8 mouse cellular contexts compared by ENCODE assay signal in the genomic region with DNA sequence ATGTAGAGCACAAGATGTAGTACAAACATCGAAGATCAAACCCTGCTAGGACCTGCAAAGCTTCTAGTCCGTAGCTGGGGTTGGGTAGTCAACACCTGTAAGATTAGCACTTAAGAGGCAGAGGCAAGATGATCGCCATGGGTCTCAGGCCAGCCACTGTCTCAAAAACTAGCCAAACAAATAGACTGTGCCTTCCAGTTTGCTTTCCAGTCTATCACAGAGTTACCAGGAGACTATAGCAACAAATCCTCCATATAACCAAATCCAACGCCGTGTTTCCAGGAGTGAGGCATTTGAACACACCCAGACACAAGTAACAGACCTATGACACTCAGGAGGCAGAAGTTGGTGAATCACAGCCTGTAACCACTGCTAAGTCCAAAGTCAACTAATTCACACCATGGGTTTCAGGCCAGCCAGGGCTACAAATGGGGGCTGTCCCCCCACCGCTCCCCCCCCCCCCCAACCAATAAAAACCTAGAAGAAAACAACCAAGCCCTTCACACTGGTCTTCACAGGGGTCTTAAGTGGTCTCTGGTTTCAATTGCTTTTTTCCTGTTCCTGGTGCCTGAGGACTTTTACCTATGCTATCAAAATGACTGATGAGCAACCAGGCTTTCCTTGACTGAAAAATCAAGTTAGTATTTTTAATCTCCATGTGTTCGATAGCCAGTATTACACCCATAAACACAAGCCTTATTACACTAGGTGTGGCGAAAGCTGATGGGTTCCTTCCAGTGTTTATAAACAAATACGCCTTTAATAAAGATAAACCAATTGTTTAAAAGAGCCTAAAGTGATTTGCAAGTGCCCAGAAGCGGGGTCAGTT. TPM values are rescaled to one million over a fixed set of nuclear protein-coding genes. Genes with fewer than 3 reads are reported as not detected.
A peak's percentile ranks its signal among the peaks of the same experiment; 100 is the strongest.
DNase-seq lines count a peak whose midpoint lies in the region; ATAC-seq lines count a peak whose summit lies in the region.

No protein-coding gene starts in this region.

- no peaks in the 10 kb centered on the region for H3K9me3 ChIP-seq in forebrain, embryonic 10.5 days
- no peaks in the 10 kb centered on the region for H3K9me3 ChIP-seq in limb, embryonic 13.5 days
- no peaks in the 10 kb centered on the region for H3K9me3 ChIP-seq in stomach, embryonic 14.5 days (ENCODE audit: control insufficient read depth, low read depth, low read length)

- H3K27ac ChIP-seq in forebrain, embryonic 10.5 days = peak overlapping the region; percentile 90
- peak overlapping the region; percentile 72 for H3K27ac ChIP-seq in limb, embryonic 13.5 days
- H3K27ac ChIP-seq in stomach, embryonic 14.5 days (ENCODE audit: low read length) = 0 out of 2 replicates have a peak overlapping the region, but pooled peaks have one; percentile 27

- H3K4me3 ChIP-seq in forebrain, embryonic 10.5 days = peak overlapping the region; percentile 70
- peak overlapping the region; percentile 55 for H3K4me3 ChIP-seq in limb, embryonic 13.5 days
- H3K4me3 ChIP-seq in stomach, embryonic 14.5 days (ENCODE audit: low read depth, low read length) = peak overlapping the region; percentile 50

- WGBS in forebrain, embryonic 10.5 days = 62% methylated on average over 10 of the region's 10 CpGs
- WGBS in limb, embryonic 13.5 days = 35% methylated on average over 10 of the region's 10 CpGs
- WGBS in stomach, embryonic 14.5 days = 45% methylated on average over 10 of the region's 10 CpGs

- H3K27me3 ChIP-seq in forebrain, embryonic 10.5 days (ENCODE audit: poor library complexity, severe bottlenecking) = no peaks in the 10 kb centered on the region
- H3K27me3 ChIP-seq in limb, embryonic 13.5 days = no peaks in the 10 kb centered on the region
- H3K27me3 ChIP-seq in stomach, embryonic 14.5 days (ENCODE audit: control insufficient read depth, insufficient read depth, low read length) = no peaks in the 10 kb centered on the region

- peaks cover 36% of the 10 kb centered on the region for H3K36me3 ChIP-seq in forebrain, embryonic 10.5 days (replicated peaks)
- peaks cover 22% of the 10 kb centered on the region for H3K36me3 ChIP-seq in limb, embryonic 13.5 days
- H3K36me3 ChIP-seq in stomach, embryonic 14.5 days (ENCODE audit: control insufficient read depth, insufficient read depth, low read length) = peaks cover 17% of the 10 kb centered on the region; the same call in 1 of the 2 replicates

- peak; percentile 37 for DNase-seq in cerebellum, adult 9-10 months
- no peak for DNase-seq in cerebellum, postnatal 36 days
- peak; percentile 14 for DNase-seq in 3T3-L1 (ENCODE audit: low read depth, low spot score)
- DNase-seq in forebrain, embryonic 10.5 days (ENCODE audit: extremely low spot score, low spot score) = no peak
- no peak for DNase-seq in layer of hippocampus, adult 8-10 months (ENCODE audit: low spot score in 2 of 2)
- DNase-seq in layer of hippocampus, adult 18-20 months (ENCODE audit: low spot score in 2 of 2) = no peak

- peaks cover 18% of the 10 kb centered on the region for H3K4me1 ChIP-seq in forebrain, embryonic 10.5 days
- H3K4me1 ChIP-seq in limb, embryonic 13.5 days = peaks cover 11% of the 10 kb centered on the region
- peaks cover 5% of the 10 kb centered on the region; the same call in 1 of the 2 replicates for H3K4me1 ChIP-seq in stomach, embryonic 14.5 days (ENCODE audit: control insufficient read depth, insufficient read depth, low read length)

- peak; percentile 35 for ATAC-seq in limb, embryonic 13.5 days (ENCODE audit: low FRiP score, low read depth)
- ATAC-seq in stomach, embryonic 14.5 days (ENCODE audit: insufficient number of reproducible peaks, insufficient read depth, low FRiP score, low read depth) = peak; percentile 15; the same call in 1 of the 2 replicates

- peak overlapping the region; percentile 61 for H3K9ac ChIP-seq in limb, embryonic 13.5 days
- no peak overlapping the region; the same call in 1 of the 2 replicates for H3K9ac ChIP-seq in stomach, embryonic 14.5 days (replicated peaks; ENCODE audit: low read depth, low read length)

- H3K4me2 ChIP-seq in limb, embryonic 13.5 days (replicated peaks) = peak overlapping the region; percentile 62
- H3K4me2 ChIP-seq in stomach, embryonic 14.5 days (replicated peaks; ENCODE audit: low read depth, low read length) = peak overlapping the region; percentile 47

RNA-seq across cellular contexts. Expression of a gene that starts 0.8 kb away (rescaled TPM):
- 5.8 and 6.1 TPM in 2 replicates for polyA plus RNA-seq in forebrain, embryonic 10.5 days (2016; fragmentation: Nextera tagmentation; extraction: Ambion mirVana)
- polyA plus RNA-seq in limb, embryonic 13.5 days (2015; fragmentation: Nextera tagmentation; extraction: Ambion mirVana) = 5.7 and 6.0 TPM in 2 replicates
- 7.0 and 10.7 TPM in 2 replicates for polyA plus RNA-seq in stomach, embryonic 14.5 days (2014; fragmentation: Nextera tagmentation; extraction: Ambion mirVana)
- total RNA-seq in layer of hippocampus, adult 8-10 months (2022) = 1 to 10 TPM; 2.3 to 3.7 (median 2.4) TPM
- total RNA-seq in layer of hippocampus, adult 18-20 months (2021) = 1 to 10 TPM; 2.5 to 3.0 TPM

RNA-seq across cellular contexts. Expression of a gene that starts 20.2 kb away (rescaled TPM):
- 57.3 and 59.8 TPM in 2 replicates for polyA plus RNA-seq in forebrain, embryonic 10.5 days (2016; fragmentation: Nextera tagmentation; extraction: Ambion mirVana)
- polyA plus RNA-seq in limb, embryonic 13.5 days (2015; fragmentation: Nextera tagmentation; extraction: Ambion mirVana) = 44.0 and 45.1 TPM in 2 replicates
- polyA plus RNA-seq in stomach, embryonic 14.5 days (2014; fragmentation: Nextera tagmentation; extraction: Ambion mirVana) = 61.5 and 62.0 TPM in 2 replicates
- under 1 TPM; 0.39 to 0.91 (median 0.84) TPM for total RNA-seq in layer of hippocampus, adult 8-10 months (2022)
- under 1 TPM; 0.20 to 0.32 TPM for total RNA-seq in layer of hippocampus, adult 18-20 months (2021)

RNA-seq across cellular contexts. Expression of a gene that starts 27.1 kb away (rescaled TPM):
- polyA plus RNA-seq in forebrain, embryonic 10.5 days (2016; fragmentation: Nextera tagmentation; extraction: Ambion mirVana) = 45.8 and 46.3 TPM in 2 replicates
- polyA plus RNA-seq in limb, embryonic 13.5 days (2015; fragmentation: Nextera tagmentation; extraction: Ambion mirVana) = 35.0 and 37.9 TPM in 2 replicates
- polyA plus RNA-seq in stomach, embryonic 14.5 days (2014; fragmentation: Nextera tagmentation; extraction: Ambion mirVana) = 57.4 and 60.0 TPM in 2 replicates
- 10 to 100 TPM; 22.3 to 26.4 (median 24.8) TPM for total RNA-seq in layer of hippocampus, adult 8-10 months (2022)
- total RNA-seq in layer of hippocampus, adult 18-20 months (2021) = 10 to 100 TPM; 23.7 to 25.5 TPM

RNA-seq across cellular contexts. Expression of a gene that starts 40.6 kb away (rescaled TPM):
- not detected in 2 replicates for polyA plus RNA-seq in forebrain, embryonic 10.5 days (2016; fragmentation: Nextera tagmentation; extraction: Ambion mirVana)
- 0.08 and 0.22 TPM in 2 replicates for polyA plus RNA-seq in limb, embryonic 13.5 days (2015; fragmentation: Nextera tagmentation; extraction: Ambion mirVana)
- polyA plus RNA-seq in stomach, embryonic 14.5 days (2014; fragmentation: Nextera tagmentation; extraction: Ambion mirVana) = 0.32 TPM in 2 replicates
- total RNA-seq in layer of hippocampus, adult 8-10 months (2022) = 1 to 10 TPM in 1 of 4 experiments, under 1 TPM in 3; 0.25 to 1.2 (median 0.40) TPM
- total RNA-seq in layer of hippocampus, adult 18-20 months (2021) = under 1 TPM; 0.12 to 0.15 TPM

Comparison
In these comparisons a context has a peak if more than half of its experiments do, and no peak if none do; other contexts are left out.
1. DNase-seq: peak in cerebellum, adult 9-10 months (single experiment) and 3T3-L1 (single experiment); none in cerebellum, postnatal 36 days (0 of 2), forebrain, embryonic 10.5 days (single experiment), layer of hippocampus, adult 8-10 months (0 of 2) and layer of hippocampus, adult 18-20 months (0 of 2).
2. H3K27ac ChIP-seq: peak in every context shown above with its lines; median percentile 90 in forebrain, embryonic 10.5 days; 72 in limb, embryonic 13.5 days; 27 in stomach, embryonic 14.5 days.
3. Peak in every context shown above with its lines, with median percentiles within 50 percentile points of each other: H3K4me3 ChIP-seq.